Mouse (Mus musculus) heart, adult 2 months (tissue): ENCODE measurements around the gene Ncoa5.

Source experiments
- CTCF ChIP-seq: fragments of 200-600 bp; IDR thresholded peaks from 2 replicates; pipeline ENCODE4 v1.8.1; 2022; ENCODE audit warnings: antibody characterized with exemption, mild to moderate bottlenecking, moderate library complexity
- EP300 ChIP-seq: fragments of 200-500 bp; IDR thresholded peaks from 2 replicates; pipeline ENCODE4 v1.6.1; 2011; ENCODE audit warnings: low read depth, low read length, control low read depth; ENCODE audit not compliant: insufficient read depth
- POLR2A ChIP-seq: fragments of 200-500 bp; IDR thresholded peaks from 2 replicates; pipeline ENCODE4 v1.6.1; 2011; ENCODE audit warnings: mild to moderate bottlenecking, low read depth, low read length, control low read depth; ENCODE audit not compliant: insufficient read depth

GRCm38 (mm10) chr2:165056377-165057085 is 21.9 kb upstream of the Ncoa5 start:
- no peak for TF ChIP-seq CTCF
- no peak for TF ChIP-seq EP300
- TF ChIP-seq POLR2A, result no peak
